Mouse (Mus musculus) G1E (cell line): ENCODE measurements at regions not wholly inside any gene's neighbourhood (a gene's known extent, or its start where the extent isn't known, plus 50 kb on each side); places are given as distances from the start of the nearest gene placed in this dataset.

Experiments used
- ATAC-seq: 2 replicates; pipeline ENCODE4 v1.8.0; 2016; ENCODE audit warnings: mild to moderate bottlenecking; ENCODE audit not compliant: insufficient number of reproducible peaks, poor library complexity, low FRiP score, severe bottlenecking; ENCODE audit errors: extremely low read depth
- DNase-seq: peaks from one replicate; pipeline ENCODE4 v3.0.0; 2012; ENCODE audit warnings: low spot score
- H3K27me3 ChIP-seq: 2 replicates; pipeline ENCODE4 v1.6.1; 2012; ENCODE audit warnings: mild to moderate bottlenecking, low read length, inconsistent platforms; ENCODE audit not compliant: insufficient read depth
- H3K36me3 ChIP-seq: replicated peaks from 2 replicates; pipeline ENCODE3; 2012; ENCODE audit warnings: mild to moderate bottlenecking, inconsistent platforms
- H3K4me1 ChIP-seq: 2 replicates; pipeline ENCODE4 v1.6.1; 2012; ENCODE audit warnings: low read depth, low read length, inconsistent platforms, mixed read lengths; ENCODE audit not compliant: insufficient read depth
- H3K4me3 ChIP-seq: 2 replicates; pipeline ENCODE4 v1.5.1; 2012; ENCODE audit warnings: low read depth, mild to moderate bottlenecking, inconsistent platforms, low read length, moderate library complexity, mixed read lengths
- H3K9me3 ChIP-seq: replicated peaks from 2 replicates; pipeline ENCODE4 v1.6.1; 2012; ENCODE audit warnings: inconsistent platforms
- CTCF ChIP-seq: IDR thresholded peaks from 2 replicates; pipeline ENCODE4 v1.5.1; 2012; ENCODE audit warnings: low read depth, low read length, inconsistent platforms, mixed read lengths
- GATA1 ChIP-seq: IDR thresholded peaks from 2 replicates; pipeline ENCODE4 v1.6.1; 2012; ENCODE audit warnings: borderline replicate concordance, low read length, inconsistent platforms, mixed read lengths
- GATA2 ChIP-seq: IDR thresholded peaks from 2 replicates; pipeline ENCODE4 v1.6.1; 2012; ENCODE audit warnings: low read depth, low read length, inconsistent platforms, borderline replicate concordance
- POLR2AphosphoS5 ChIP-seq: IDR thresholded peaks from 2 replicates; pipeline ENCODE4 v1.6.1; 2012; ENCODE audit warnings: low read depth, low read length, inconsistent platforms; ENCODE audit not compliant: insufficient replicate concordance
- TAL1 ChIP-seq: conservative IDR thresholded peaks from 2 replicates; pipeline ENCODE4 v1.6.1; 2012; ENCODE audit warnings: low read depth, low read length, inconsistent platforms, mixed read lengths

GRCm38 (mm10) chr6:147989381-147989780 lies 57.7 kb upstream of the Far2 start:
- no peak for TF ChIP-seq GATA1
- no peak for TF ChIP-seq CTCF
- no peak for TF ChIP-seq GATA2
- no peak for TF ChIP-seq TAL1
- TF ChIP-seq POLR2AphosphoS5: no peak
- Histone ChIP-seq H3K9me3 (no peaks in the 10 kb centered on the region), H3K4me3 (no peak overlapping the region), H3K4me1 (no peaks in the 10 kb centered on the region), H3K27me3 (no peaks in the 10 kb centered on the region), H3K36me3 (no peaks in the 10 kb centered on the region)
- DNase-seq: no peak
- no peak for ATAC-seq
